Mouse (Mus musculus): ENCODE results near the gene Fnip1. TPM values are rescaled to one million over a fixed set of nuclear protein-coding genes. Genes with fewer than 3 reads are reported as not detected.

The Fnip1 gene
- total RNA-seq, 2 experiments from 2014 or later, result 18.2 to 19.0 TPM

- DNase-seq, result no peak
Observed at GRCm38 (mm10) chr11:54456875-54457274, 18.9 kb downstream of the Fnip1 start.

- no peak for DNase-seq
Observed at GRCm38 (mm10) chr11:54458168-54458567, 20.2 kb downstream of the Fnip1 start.

- no peak for DNase-seq
Observed at GRCm38 (mm10) chr11:54464557-54465244, 26.7 kb downstream of the Fnip1 start.

- DNase-seq, result no peak
Observed at GRCm38 (mm10) chr11:54472231-54472630, 34.2 kb downstream of the Fnip1 start.

GRCm38 (mm10) chr11:54478414-54478813 is 40.4 kb downstream of the Fnip1 start:
- DNase-seq, result no peak

- DNase-seq, result no peak
Observed at GRCm38 (mm10) chr11:54486041-54486440, 48.0 kb downstream of the Fnip1 start.

- DNase-seq, result no peak
Observed at GRCm38 (mm10) chr11:54491946-54492558, 54.1 kb downstream of the Fnip1 start.

GRCm38 (mm10) chr11:54492559-54492958 is 54.6 kb downstream of the Fnip1 start:
- DNase-seq, result no peak

GRCm38 (mm10) chr11:54499838-54500237 is 61.8 kb downstream of the Fnip1 start:
- DNase-seq, result no peak

- no peak for DNase-seq
Observed at GRCm38 (mm10) chr11:54502546-54503245, 64.7 kb downstream of the Fnip1 start.

- no peak for DNase-seq
Observed at GRCm38 (mm10) chr11:54513584-54513983, 75.6 kb downstream of the Fnip1 start.

- DNase-seq, result no peak
Observed at GRCm38 (mm10) chr11:54521927-54522528, 84.0 kb downstream of the Fnip1 start.

GRCm38 (mm10) chr11:54522529-54523430 is 84.8 kb downstream of the Fnip1 start, which contains the start of gene Rapgef6:
Gene Rapgef6 (plus strand): TSS chr11:54522847.
- DNase-seq, result peak; percentile 98

GRCm38 (mm10) chr11:54523431-54524001 is 85.5 kb downstream of the Fnip1 start:
- no peak for DNase-seq

GRCm38 (mm10) chr11:54528002-54528401 is 90.0 kb downstream of the Fnip1 start:
- no peak for DNase-seq

- peak; percentile 33 for DNase-seq
Observed at GRCm38 (mm10) chr11:54530391-54530790, 92.4 kb downstream of the Fnip1 start.

- no peak for DNase-seq
Observed at GRCm38 (mm10) chr11:54530916-54531315, 92.9 kb downstream of the Fnip1 start.

GRCm38 (mm10) chr11:54533834-54534233 is 95.8 kb downstream of the Fnip1 start:
- DNase-seq, result no peak

- DNase-seq, result peak; percentile 80
Observed at GRCm38 (mm10) chr11:54534871-54535270, 96.9 kb downstream of the Fnip1 start.

- DNase-seq, result no peak
Observed at GRCm38 (mm10) chr11:54539031-54539430, 101.0 kb downstream of the Fnip1 start.

GRCm38 (mm10) chr11:54539486-54539885 is 101.5 kb downstream of the Fnip1 start:
- no peak for DNase-seq
